Comparison of ENCODE assay signal across 24 mouse cellular contexts in genomic region chrX:52965149-52965548, GRCm38 (mm10).
"Had no signal": no experiment of that assay in that cellular context is flagged by ENCODE, and none has a peak within 500 bp of the region (broad histone marks: within the 10 kb centered on the region; RNA-seq: fewer than 3 reads in every experiment).

No protein-coding gene starts in this region.

- H3K9me3 ChIP-seq: heart, embryonic 13.5 days; heart, embryonic 15.5 days; hindbrain, embryonic 13.5 days; hindbrain, embryonic 15.5 days; kidney, embryonic 15.5 days; limb, embryonic 10.5 days; limb, embryonic 12.5 days had no signal

- H3K27me3 ChIP-seq: heart, embryonic 13.5 days; heart, embryonic 15.5 days; hindbrain, embryonic 13.5 days; hindbrain, embryonic 15.5 days; kidney, embryonic 15.5 days; limb, embryonic 12.5 days had no signal

- H3K36me3 ChIP-seq: heart, embryonic 13.5 days; heart, embryonic 15.5 days; hindbrain, embryonic 13.5 days; hindbrain, embryonic 15.5 days; kidney, embryonic 15.5 days; limb, embryonic 10.5 days; limb, embryonic 12.5 days had no signal

- H3K27ac ChIP-seq: gastrocnemius, adult 2 months; heart, adult 2 months; heart, embryonic 13.5 days; heart, embryonic 15.5 days; hindbrain, embryonic 13.5 days; hindbrain, embryonic 15.5 days; hindbrain, postnatal 0 days; kidney, embryonic 15.5 days; kidney, postnatal 0 days; limb, embryonic 10.5 days; limb, embryonic 12.5 days had no signal

- ATAC-seq: forebrain, embryonic 16.5 days; hindbrain, postnatal 0 days had no signal

- H3K9ac ChIP-seq: heart, embryonic 13.5 days; heart, embryonic 15.5 days; hindbrain, embryonic 13.5 days; hindbrain, embryonic 15.5 days; kidney, embryonic 15.5 days; limb, embryonic 12.5 days had no signal

- DNase-seq: gastrocnemius, adult 2 months; gastrocnemius, postnatal 10 days; gastrocnemius, postnatal 25 days; heart, adult 2 months; heart, postnatal 14 days; heart, postnatal 36 days; kidney, adult 11 months; kidney, adult 2 months; kidney, adult 9 months; kidney, postnatal 14 days; kidney, postnatal 36 days; layer of hippocampus, adult 9-11 months; layer of hippocampus, postnatal 36 days had no signal

- H3K4me1 ChIP-seq: hindbrain, embryonic 13.5 days; hindbrain, embryonic 15.5 days; kidney, embryonic 15.5 days; limb, embryonic 10.5 days; limb, embryonic 12.5 days had no signal

- H3K4me2 ChIP-seq: heart, embryonic 11.5 days; heart, embryonic 13.5 days; heart, embryonic 15.5 days; hindbrain, embryonic 13.5 days; hindbrain, embryonic 15.5 days; kidney, embryonic 15.5 days; limb, embryonic 12.5 days had no signal

- H3K4me3 ChIP-seq: gastrocnemius, adult 2 months; heart, adult 2 months; heart, embryonic 13.5 days; heart, embryonic 15.5 days; hindbrain, embryonic 13.5 days; hindbrain, embryonic 15.5 days; kidney, embryonic 15.5 days; limb, embryonic 10.5 days; limb, embryonic 12.5 days had no signal
